Mouse (Mus musculus): Measurements from ENCODE around the gene Desi1. TPM values are rescaled to one million over a fixed set of nuclear protein-coding genes. Genes with fewer than 3 reads are reported as not detected.
A peak's percentile ranks its signal among the peaks of the same experiment; 100 is the strongest.

Gene Desi1
- polyA plus RNA-seq, 2 experiments, result 26.3 to 30.5 TPM

DNA sequence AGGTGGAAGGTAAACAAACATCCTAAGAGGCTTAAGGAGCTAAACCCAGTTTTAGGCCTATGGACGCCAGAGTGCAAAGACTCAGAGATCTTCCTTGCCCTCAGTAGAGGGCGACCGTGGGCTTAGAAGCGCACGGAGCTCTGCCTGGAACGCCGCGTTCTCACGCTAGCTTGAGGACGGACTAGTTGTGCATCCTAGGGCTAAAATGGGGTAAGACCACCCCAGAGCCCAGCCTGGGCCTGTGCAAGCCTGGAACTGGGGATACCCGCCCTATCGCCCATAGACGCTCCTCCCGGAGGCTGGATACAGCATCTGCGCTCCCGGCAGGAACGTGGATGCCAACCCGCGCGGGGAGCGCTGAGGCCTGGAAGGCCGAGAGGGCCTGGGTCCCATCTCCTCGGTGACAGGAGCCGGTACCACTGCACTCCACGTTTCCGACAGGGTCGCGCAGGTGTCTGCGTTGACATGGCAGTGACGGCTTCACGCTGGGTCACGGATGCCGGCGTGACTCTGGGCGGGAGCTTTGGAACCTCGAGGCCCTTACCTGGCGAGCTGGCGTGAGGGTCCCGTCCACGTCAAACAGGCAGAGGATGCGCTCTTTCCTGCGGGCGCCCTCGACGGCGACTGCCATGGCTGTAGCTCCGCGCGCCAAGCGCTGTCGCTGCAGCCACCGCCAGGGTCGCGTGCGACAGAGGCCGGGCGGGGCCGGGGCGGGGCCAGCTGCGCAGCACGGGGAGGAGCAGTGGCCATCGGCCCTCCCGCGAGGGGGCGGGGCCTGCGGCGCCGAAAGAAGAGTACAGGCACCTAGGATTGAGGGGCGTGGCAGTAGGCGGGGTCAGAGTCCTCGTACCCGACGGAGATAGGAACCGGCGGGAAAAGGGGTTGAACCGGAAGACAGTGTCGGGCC is 73.2 kb downstream of the Desi1 start, which contains the start of gene Pmm1:
Pmm1 (minus strand) TSS at position 760 of the 907 bp plus-strand sequence.
- H3K27ac ChIP-seq (replicated peaks; ENCODE audit: low read depth, low read length), result peak within 1 kb of the TSS; percentile 68
- no peak for TF ChIP-seq POLR2A (IDR thresholded peaks at IDR 0.05; ENCODE audit: borderline replicate concordance, extremely low read depth, insufficient read depth, insufficient read length)
- DNase-seq (ENCODE audit: low spot score) (peak; percentile 99), ATAC-seq (ENCODE audit: low FRiP score, low read depth) (peak; percentile 98)
- peaks cover 2% of the 10 kb centered on the region for H3K36me3 ChIP-seq (ENCODE audit: control insufficient read depth, insufficient read depth, low read length)
- H3K27me3 ChIP-seq (ENCODE audit: control insufficient read depth, insufficient read depth, low read length), result no peaks in the 10 kb centered on the region
- peak within 1 kb of the TSS; percentile 97 for H3K4me2 ChIP-seq (replicated peaks; ENCODE audit: low read depth, low read length, severe bottlenecking)
- no peaks in the 10 kb centered on the region for H3K9me3 ChIP-seq (ENCODE audit: control insufficient read depth, low read length)
- H3K4me1 ChIP-seq (ENCODE audit: control insufficient read depth, insufficient read depth, low read length), result no peaks in the 10 kb centered on the region
- WGBS, result under 1% methylated on average over 62 of the region's 77 CpGs
- peak within 1 kb of the TSS; percentile 67 for H3K4me3 ChIP-seq (replicated peaks; ENCODE audit: low read length)
- peak within 1 kb of the TSS; percentile 72 for H3K9ac ChIP-seq (ENCODE audit: low read depth, low read length, severe bottlenecking)

DNA sequence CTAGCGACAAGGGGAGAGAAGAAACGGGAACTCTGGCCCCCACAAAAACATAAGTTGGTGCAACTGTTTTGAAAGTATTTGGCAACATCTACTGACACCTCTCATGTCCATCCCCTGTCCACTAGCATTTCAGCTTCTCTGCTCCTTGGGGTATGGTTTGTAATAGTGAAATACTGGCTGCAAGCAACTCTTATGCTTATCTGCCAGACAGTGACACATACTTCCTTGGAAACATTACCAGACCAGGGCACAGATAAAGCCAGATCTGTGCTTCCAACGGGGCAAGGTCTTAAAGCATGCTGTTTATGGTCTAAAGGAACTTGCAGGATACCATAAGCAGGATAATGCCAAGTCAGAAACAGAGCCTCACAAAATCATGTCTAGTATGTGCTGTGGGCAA is 74.8 kb downstream of the Desi1 start:
- DNase-seq (ENCODE audit: low spot score) (no peak), ATAC-seq (ENCODE audit: low FRiP score, low read depth) (no peak)
- no peak for TF ChIP-seq POLR2A (IDR thresholded peaks at IDR 0.05; ENCODE audit: borderline replicate concordance, extremely low read depth, insufficient read depth, insufficient read length)
- 83% methylated on average over 3 of the region's 3 CpGs for WGBS
- Histone ChIP-seq H3K27me3 (ENCODE audit: control insufficient read depth, insufficient read depth, low read length) (no peaks in the 10 kb centered on the region), H3K9me3 (ENCODE audit: control insufficient read depth, low read length) (no peaks in the 10 kb centered on the region), H3K4me3 (replicated peaks; ENCODE audit: low read length) (no peak overlapping the region), H3K36me3 (ENCODE audit: control insufficient read depth, insufficient read depth, low read length) (peaks cover 18% of the 10 kb centered on the region), H3K27ac (replicated peaks; ENCODE audit: low read depth, low read length) (no peak overlapping the region), H3K4me2 (replicated peaks; ENCODE audit: low read depth, low read length, severe bottlenecking) (no peak overlapping the region), H3K9ac (ENCODE audit: low read depth, low read length, severe bottlenecking) (no peak overlapping the region), H3K4me1 (ENCODE audit: control insufficient read depth, insufficient read depth, low read length) (no peaks in the 10 kb centered on the region)

DNA sequence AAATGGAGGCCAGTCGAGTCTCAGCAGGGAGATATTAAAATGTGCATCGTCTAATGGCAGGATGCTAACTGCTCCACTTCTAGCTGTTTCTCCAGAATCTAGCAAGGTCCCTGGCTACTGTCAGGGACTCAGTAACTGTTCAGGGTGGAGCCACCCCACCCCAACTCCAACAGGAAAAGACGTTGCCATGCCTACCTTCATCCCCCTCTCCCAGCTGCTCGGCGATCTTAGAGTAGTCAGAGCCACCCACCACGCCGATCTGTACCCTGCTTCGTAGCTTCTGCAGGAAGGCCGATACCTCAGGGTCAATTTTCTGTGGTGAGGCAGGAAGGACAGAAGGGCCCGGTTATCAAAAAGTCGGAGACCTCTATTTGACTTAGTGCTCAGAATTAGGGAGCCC is 76.1 kb downstream of the Desi1 start:
- Histone ChIP-seq H3K4me2 (replicated peaks; ENCODE audit: low read depth, low read length, severe bottlenecking) (no peak overlapping the region), H3K4me1 (ENCODE audit: control insufficient read depth, insufficient read depth, low read length) (no peaks in the 10 kb centered on the region), H3K27me3 (ENCODE audit: control insufficient read depth, insufficient read depth, low read length) (no peaks in the 10 kb centered on the region), H3K4me3 (replicated peaks; ENCODE audit: low read length) (no peak overlapping the region), H3K9me3 (ENCODE audit: control insufficient read depth, low read length) (no peaks in the 10 kb centered on the region), H3K9ac (ENCODE audit: low read depth, low read length, severe bottlenecking) (no peak overlapping the region), H3K36me3 (ENCODE audit: control insufficient read depth, insufficient read depth, low read length) (peaks cover 18% of the 10 kb centered on the region), H3K27ac (replicated peaks; ENCODE audit: low read depth, low read length) (no peak overlapping the region)
- DNase-seq (ENCODE audit: low spot score), result no peak
- no peak for TF ChIP-seq POLR2A (IDR thresholded peaks at IDR 0.05; ENCODE audit: borderline replicate concordance, extremely low read depth, insufficient read depth, insufficient read length)
- ATAC-seq (ENCODE audit: low FRiP score, low read depth), result no peak
- whole genome bisulfite sequencing, result 88% methylated on average over 11 of the region's 11 CpGs

DNA sequence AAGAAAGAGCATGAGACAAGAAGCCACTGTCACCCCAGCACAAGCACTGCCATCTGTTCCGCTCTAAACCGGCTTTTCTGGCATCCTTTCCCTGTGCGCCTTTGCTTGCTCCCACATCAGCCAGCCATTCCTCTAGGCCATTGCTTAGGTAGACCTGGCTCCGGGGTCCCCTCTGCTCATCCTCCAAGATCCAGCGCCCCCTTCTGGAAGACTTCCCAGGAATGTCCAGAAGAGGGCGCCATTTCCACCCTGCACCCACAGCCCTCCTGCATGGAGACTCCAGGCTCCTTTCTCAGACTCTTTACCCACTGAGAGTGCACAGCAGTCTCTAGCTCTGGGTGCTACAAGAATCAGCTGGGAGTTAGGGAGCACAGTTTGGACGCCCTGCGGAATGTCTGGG is 77.2 kb downstream of the Desi1 start:
- no peak for DNase-seq (ENCODE audit: low spot score)
- H3K4me2 ChIP-seq (replicated peaks; ENCODE audit: low read depth, low read length, severe bottlenecking), result no peak overlapping the region
- no peaks in the 10 kb centered on the region for H3K9me3 ChIP-seq (ENCODE audit: control insufficient read depth, low read length)
- no peak for ATAC-seq (ENCODE audit: low FRiP score, low read depth)
- no peaks in the 10 kb centered on the region for H3K4me1 ChIP-seq (ENCODE audit: control insufficient read depth, insufficient read depth, low read length)
- no peak overlapping the region for H3K4me3 ChIP-seq (replicated peaks; ENCODE audit: low read length)
- TF ChIP-seq POLR2A (IDR thresholded peaks at IDR 0.05; ENCODE audit: borderline replicate concordance, extremely low read depth, insufficient read depth, insufficient read length), result no peak
- H3K9ac ChIP-seq (ENCODE audit: low read depth, low read length, severe bottlenecking), result no peak overlapping the region
- H3K27me3 ChIP-seq (ENCODE audit: control insufficient read depth, insufficient read depth, low read length), result no peaks in the 10 kb centered on the region
- no peak overlapping the region for H3K27ac ChIP-seq (replicated peaks; ENCODE audit: low read depth, low read length)
- peaks cover 21% of the 10 kb centered on the region for H3K36me3 ChIP-seq (ENCODE audit: control insufficient read depth, insufficient read depth, low read length)
- 62% methylated on average over 8 of the region's 8 CpGs for WGBS

DNA sequence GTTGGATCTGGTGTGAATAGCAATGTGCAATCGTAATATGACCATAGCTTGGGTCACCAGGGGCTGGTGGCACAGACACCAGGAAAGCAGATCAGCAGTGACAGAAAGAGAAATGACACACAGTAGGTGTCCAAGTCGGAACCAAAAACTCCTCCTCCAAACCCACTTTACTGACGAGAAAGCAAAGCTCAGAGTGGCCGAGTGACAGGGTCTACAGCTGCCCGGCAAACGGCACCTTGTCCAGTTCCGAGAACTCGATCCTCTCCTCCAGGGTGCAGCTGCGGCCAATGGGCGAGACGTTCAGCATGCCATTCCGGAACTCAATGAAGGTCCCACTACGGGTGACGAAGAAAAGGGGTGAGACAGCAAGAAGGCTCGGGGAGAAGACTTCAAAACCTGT is 78.2 kb downstream of the Desi1 start:
- no peak overlapping the region for H3K4me2 ChIP-seq (replicated peaks; ENCODE audit: low read depth, low read length, severe bottlenecking)
- no peaks in the 10 kb centered on the region for H3K27me3 ChIP-seq (ENCODE audit: control insufficient read depth, insufficient read depth, low read length)
- DNase-seq (ENCODE audit: low spot score) (no peak), ATAC-seq (ENCODE audit: low FRiP score, low read depth) (no peak)
- no peak for TF ChIP-seq POLR2A (IDR thresholded peaks at IDR 0.05; ENCODE audit: borderline replicate concordance, extremely low read depth, insufficient read depth, insufficient read length)
- WGBS, result 91% methylated on average over 15 of the region's 15 CpGs
- peaks cover 28% of the 10 kb centered on the region for H3K36me3 ChIP-seq (ENCODE audit: control insufficient read depth, insufficient read depth, low read length)
- H3K27ac ChIP-seq (replicated peaks; ENCODE audit: low read depth, low read length), result no peak overlapping the region
- H3K4me3 ChIP-seq (replicated peaks; ENCODE audit: low read length), result no peak overlapping the region
- no peaks in the 10 kb centered on the region for H3K4me1 ChIP-seq (ENCODE audit: control insufficient read depth, insufficient read depth, low read length)
- H3K9ac ChIP-seq (ENCODE audit: low read depth, low read length, severe bottlenecking), result no peak overlapping the region
- no peaks in the 10 kb centered on the region for H3K9me3 ChIP-seq (ENCODE audit: control insufficient read depth, low read length)

Data from limb, embryonic 14.5 days (tissue).